Mouse (Mus musculus) forebrain, embryonic 11.5 days (tissue): ENCODE data around the gene Shisa6. TPM values are rescaled to one million over a fixed set of nuclear protein-coding genes. Genes with fewer than 3 reads are reported as not detected.
"Not testable (repeated sequence)": the region's sequence is repeated elsewhere in the genome, so short reads cannot be mapped to it uniquely, and the experiment has no call there.

ENCODE experiments used
- ATAC-seq: fragments of 200-750 bp; cut with Nextera tagmentation; replicated peaks from 2 replicates; pipeline ENCODE4 v1.8.0; 2017; ENCODE audit warnings: moderate TSS enrichment; ENCODE audit not compliant: low FRiP score
- DNase-seq: peaks from one replicate; pipeline ENCODE4 v3.0.0-alpha.2; 2017; ENCODE audit warnings: low spot score
- H3K27ac ChIP-seq: fragments of 300-500 bp; sonication (generic); 2 replicates; pipeline ENCODE4 v1.5.1; 2014; ENCODE audit warnings: low read depth, low read length
- H3K27me3 ChIP-seq: fragments of 300-500 bp; sonication (generic); 2 replicates; pipeline ENCODE4 v1.6.1; 2014; ENCODE audit warnings: mild to moderate bottlenecking, low read length, mixed read lengths; ENCODE audit not compliant: control insufficient read depth, insufficient read depth
- H3K36me3 ChIP-seq: fragments of 300-500 bp; sonication (generic); 2 replicates; pipeline ENCODE4 v1.6.1; 2014; ENCODE audit warnings: mild to moderate bottlenecking, low read length, moderate library complexity, mixed read lengths; ENCODE audit not compliant: control insufficient read depth, insufficient read depth
- H3K4me1 ChIP-seq: fragments of 300-500 bp; sonication (generic); replicated peaks from 2 replicates; pipeline ENCODE4 v1.6.1; 2014; ENCODE audit warnings: low read length, mixed read lengths; ENCODE audit not compliant: control insufficient read depth, insufficient read depth
- H3K4me2 ChIP-seq: fragments of 300-500 bp; sonication (generic); 2 replicates; pipeline ENCODE4 v1.6.1; 2014; ENCODE audit warnings: low read depth, mild to moderate bottlenecking, low read length, moderate library complexity, mixed read lengths; ENCODE audit not compliant: severe bottlenecking
- H3K4me3 ChIP-seq: fragments of 300-500 bp; sonication (generic); 2 replicates; pipeline ENCODE4 v1.5.1; 2014; ENCODE audit warnings: low read depth, low read length
- H3K9ac ChIP-seq: fragments of 300-500 bp; sonication (generic); 2 replicates; pipeline ENCODE4 v1.6.1; 2014; ENCODE audit warnings: low read length
- H3K9me3 ChIP-seq: fragments of 300-500 bp; sonication (generic); 2 replicates; pipeline ENCODE4 v1.6.1; 2016; ENCODE audit warnings: low read length, mixed read lengths; ENCODE audit not compliant: control insufficient read depth
- WGBS: fragments of 180-500 bp; shearing (Covaris S2); extraction: QIAGEN DNeasy Blood & Tissue Kit; methylation state at CpG from one replicate; pipeline ENCODE4 v1.1.7; 2014; 5-methylcytosine and 5-hydroxymethylcytosine counted together
- polyA plus RNA-seq: library from polyadenylated mRNA; unstranded; fragments of >200 nt; fragmentation: Nextera tagmentation; extraction: Ambion mirVana; gene quantifications from 2 replicates; pipeline ENCODE4 v1.2.1, GENCODE M21; 2014

Shisa6 gene
- polyA plus RNA-seq, 1 experiment from 2014 or later: 0.56 TPM

DNA sequence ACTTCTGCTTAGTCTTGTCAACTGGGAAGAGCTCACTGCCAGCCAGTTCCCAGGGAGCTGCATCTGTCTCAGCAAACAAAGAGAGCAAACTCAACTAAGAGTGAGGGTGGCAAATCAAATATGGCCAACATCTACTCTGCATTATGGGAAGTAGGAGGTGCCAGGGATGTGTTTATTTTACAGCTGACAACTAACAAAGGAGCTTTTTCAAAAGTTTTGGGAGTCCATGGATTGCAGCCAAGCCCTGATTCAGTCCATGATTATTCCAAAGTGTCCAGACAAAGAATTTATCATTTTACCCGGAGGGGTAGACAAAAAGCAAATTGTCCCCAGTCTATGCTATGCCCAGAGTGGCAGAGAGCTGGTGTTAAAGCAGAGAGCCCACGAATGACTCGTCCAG is 107.5 kb downstream of the Shisa6 start:
- Histone ChIP-seq H3K4me1 (no peaks in the 10 kb centered on the region), H3K9ac (no peak overlapping the region), H3K36me3 (no peaks in the 10 kb centered on the region), H3K27me3 (no peaks in the 10 kb centered on the region), H3K9me3 (no peaks in the 10 kb centered on the region), H3K4me3 (no peak overlapping the region), H3K27ac (no peak overlapping the region), H3K4me2 (no peak overlapping the region)
- ATAC-seq: no peak
- 82% methylated on average over 3 of the region's 3 CpGs for WGBS
- no peak for DNase-seq

DNA sequence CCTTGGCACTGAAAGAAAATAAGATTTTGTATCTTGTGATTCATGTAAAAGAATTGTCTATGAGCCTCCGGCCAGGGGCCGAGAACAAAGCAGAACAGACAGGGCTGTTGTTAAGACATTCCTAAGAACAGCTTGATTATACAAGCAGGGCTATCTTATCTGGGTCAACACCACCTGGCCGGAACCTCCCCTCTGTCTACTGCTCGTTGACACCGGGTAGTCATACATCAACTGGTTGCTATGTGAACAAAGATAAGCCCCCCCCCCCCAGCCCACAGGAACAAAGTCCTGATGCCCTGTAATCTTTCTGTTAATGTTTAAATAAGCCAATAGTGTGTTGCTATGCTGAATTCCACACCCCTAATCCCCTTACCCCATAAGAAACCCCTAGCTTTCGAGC is 117.0 kb downstream of the Shisa6 start:
- H3K4me1 ChIP-seq, H3K27ac ChIP-seq, H3K4me2 ChIP-seq, DNase-seq, ATAC-seq, H3K9me3 ChIP-seq, H3K4me3 ChIP-seq, H3K36me3 ChIP-seq, H3K27me3 ChIP-seq, H3K9ac ChIP-seq: not testable (repeated sequence)
- 94% methylated on average over 6 of the region's 6 CpGs for WGBS

DNA sequence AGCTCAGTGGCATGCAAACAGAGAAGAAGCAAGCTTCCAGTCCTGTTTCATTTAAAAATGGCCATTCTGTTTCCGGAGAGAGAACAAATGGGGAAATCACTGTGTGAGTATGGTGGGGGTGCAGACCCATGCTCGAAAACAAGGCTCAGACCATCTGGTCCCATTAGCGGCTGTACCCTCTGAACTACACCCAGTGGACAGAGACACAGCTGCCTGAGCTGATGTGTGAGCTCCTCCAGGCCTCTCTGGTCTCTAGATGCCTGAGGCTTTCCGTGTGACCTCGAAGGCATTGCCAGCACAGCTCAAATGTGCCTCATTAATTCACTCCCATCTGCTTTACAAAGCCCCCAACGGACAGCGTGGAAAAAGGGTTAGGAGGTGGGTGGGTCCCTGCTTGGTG is 125.7 kb downstream of the Shisa6 start:
- H3K4me2 ChIP-seq: no peak overlapping the region
- no peaks in the 10 kb centered on the region for H3K27me3 ChIP-seq
- H3K36me3 ChIP-seq: no peaks in the 10 kb centered on the region
- H3K27ac ChIP-seq: no peak overlapping the region
- ATAC-seq: 0 out of 2 replicates have a peak, but pooled peaks have one; percentile 39
- no peaks in the 10 kb centered on the region for H3K9me3 ChIP-seq
- no peak overlapping the region for H3K4me3 ChIP-seq
- no peak for DNase-seq
- no peaks in the 10 kb centered on the region for H3K4me1 ChIP-seq
- H3K9ac ChIP-seq: no peak overlapping the region
- 71% methylated on average over 7 of the region's 7 CpGs for WGBS

DNA sequence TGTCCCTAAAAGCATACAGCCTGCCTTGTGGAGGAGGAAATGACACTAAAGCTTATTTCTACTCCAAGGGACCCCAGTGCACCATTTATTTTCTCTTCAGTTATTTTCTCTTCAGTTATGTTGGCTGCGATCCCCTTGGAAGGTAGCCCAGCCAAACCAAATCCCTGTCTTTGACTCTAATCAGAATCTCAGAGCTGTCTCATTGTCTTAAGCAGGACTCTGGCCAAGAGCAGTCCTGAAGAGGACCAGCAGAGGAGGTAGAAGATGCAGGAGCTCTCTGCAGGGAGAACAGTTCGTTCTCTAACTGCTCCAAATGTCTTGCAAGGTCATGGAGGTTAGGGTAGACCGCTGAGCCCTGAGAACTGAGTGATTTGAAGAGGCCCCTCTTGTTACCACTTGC is 138.2 kb downstream of the Shisa6 start:
- Histone ChIP-seq H3K4me2 (no peak overlapping the region), H3K27me3 (no peaks in the 10 kb centered on the region), H3K4me1 (no peaks in the 10 kb centered on the region), H3K9ac (no peak overlapping the region), H3K27ac (no peak overlapping the region), H3K4me3 (no peak overlapping the region), H3K36me3 (no peaks in the 10 kb centered on the region), H3K9me3 (no peaks in the 10 kb centered on the region)
- no peak for DNase-seq
- no peak for ATAC-seq
- 74% methylated on average over 3 of the region's 3 CpGs for WGBS

DNA sequence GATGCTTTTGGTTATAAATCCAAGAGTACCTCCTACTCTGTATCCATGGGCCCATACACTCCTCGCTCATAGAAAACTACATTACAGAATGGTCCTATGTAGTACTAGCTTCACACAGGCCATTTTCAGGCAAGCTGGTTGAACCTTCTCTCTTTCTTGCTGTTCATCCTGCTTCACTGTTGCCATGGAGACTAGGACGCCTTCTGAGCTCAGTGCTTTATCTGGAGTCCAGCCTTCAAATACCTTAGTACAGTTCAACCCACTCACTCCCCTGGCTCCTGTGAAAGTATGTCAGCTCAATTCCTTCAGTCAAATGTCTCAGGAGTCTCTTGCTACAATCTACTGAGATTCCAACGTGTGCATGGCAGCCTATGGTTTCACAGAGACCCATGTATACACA is 154.0 kb downstream of the Shisa6 start:
- DNase-seq (no peak), ATAC-seq (no peak)
- WGBS: 77% methylated on average over 3 of the region's 3 CpGs

DNA sequence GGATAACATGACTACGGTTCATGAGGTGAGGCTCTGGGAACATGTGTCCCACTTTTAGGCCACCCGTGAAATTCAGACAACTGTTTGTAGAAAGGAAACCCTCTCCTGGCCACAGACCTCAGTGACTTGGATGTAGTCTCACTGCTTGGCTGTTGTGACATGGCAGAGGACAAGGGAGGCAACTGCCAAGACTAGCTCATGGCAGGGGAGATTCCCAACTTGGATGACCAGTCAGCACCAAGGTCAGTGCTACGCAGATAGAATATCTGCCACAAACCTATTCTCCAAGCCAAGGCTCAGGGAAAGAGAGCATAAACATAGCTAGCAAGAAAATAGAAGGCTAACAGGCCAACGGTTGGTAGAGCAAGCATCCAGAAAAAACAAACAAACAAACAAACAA is 156.0 kb downstream of the Shisa6 start:
- Histone ChIP-seq H3K4me1 (no peaks in the 10 kb centered on the region), H3K36me3 (no peaks in the 10 kb centered on the region)
- 88% methylated on average over 4 of the region's 4 CpGs for WGBS

More for the DNA sequence above, 154.0 kb downstream of the Shisa6 start:
- H3K9ac ChIP-seq: no peak overlapping the region
- H3K27ac ChIP-seq: no peak overlapping the region
- no peaks in the 10 kb centered on the region for H3K36me3 ChIP-seq
- H3K27me3 ChIP-seq: no peaks in the 10 kb centered on the region
- no peak overlapping the region for H3K4me2 ChIP-seq
- no peaks in the 10 kb centered on the region for H3K9me3 ChIP-seq
- H3K4me1 ChIP-seq: no peaks in the 10 kb centered on the region
- H3K4me3 ChIP-seq: no peak overlapping the region

DNA sequence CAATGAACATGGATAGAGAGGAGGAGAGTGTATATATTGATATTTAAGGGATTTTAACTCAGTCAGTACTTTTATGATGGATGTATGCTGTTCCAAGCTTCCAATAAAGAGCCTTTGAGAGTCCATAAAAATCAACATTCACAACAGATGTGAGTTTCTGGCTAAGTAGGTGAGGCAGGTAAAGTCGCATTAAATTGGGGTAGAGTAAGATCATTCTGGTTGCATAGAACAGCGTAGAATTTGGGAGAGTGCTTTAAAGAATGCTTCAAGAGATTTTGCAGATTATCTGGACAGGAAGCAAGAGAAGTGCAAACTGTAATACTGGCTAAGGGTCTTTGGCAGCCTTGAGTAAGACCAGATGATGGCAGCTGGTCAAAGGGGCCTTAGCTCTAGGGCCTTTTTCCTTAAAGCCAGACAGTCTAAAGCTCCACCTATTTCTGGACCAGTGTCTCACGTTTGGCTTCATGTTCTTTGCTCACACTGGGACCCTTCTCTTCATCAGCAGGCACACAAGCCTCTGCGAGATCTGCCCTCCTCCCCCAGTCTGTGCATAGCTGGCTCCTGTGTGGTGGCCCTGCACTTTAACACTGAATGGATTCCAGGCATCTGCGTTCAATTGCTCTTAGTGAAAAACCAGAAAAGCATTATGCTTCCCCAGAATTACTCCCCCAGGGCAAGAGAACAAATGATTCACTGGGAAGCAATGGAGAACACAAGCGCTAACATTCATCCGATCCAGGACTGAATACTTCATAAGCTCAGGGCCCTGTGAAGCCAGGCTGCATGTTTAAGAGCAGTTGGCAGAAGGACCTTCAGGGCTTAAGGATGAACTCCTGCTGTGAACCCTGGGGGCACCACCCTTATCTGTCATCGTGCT is 158.7 kb downstream of the Shisa6 start:
- no peaks in the 10 kb centered on the region for H3K4me1 ChIP-seq
- H3K27ac ChIP-seq: no peak overlapping the region
- H3K36me3 ChIP-seq: no peaks in the 10 kb centered on the region
- no peaks in the 10 kb centered on the region for H3K9me3 ChIP-seq
- no peak overlapping the region for H3K4me2 ChIP-seq
- ATAC-seq (no peak), DNase-seq (no peak)
- 64% methylated on average over 8 of the region's 8 CpGs for WGBS
- no peaks in the 10 kb centered on the region for H3K27me3 ChIP-seq
- H3K9ac ChIP-seq: no peak overlapping the region
- no peak overlapping the region for H3K4me3 ChIP-seq

More for the DNA sequence above, 156.0 kb downstream of the Shisa6 start:
- Histone ChIP-seq H3K4me2 (no peak overlapping the region), H3K27me3 (no peaks in the 10 kb centered on the region), H3K9me3 (no peaks in the 10 kb centered on the region), H3K4me3 (no peak overlapping the region), H3K27ac (no peak overlapping the region), H3K9ac (no peak overlapping the region)
- DNase-seq: no peak
- ATAC-seq: no peak

DNA sequence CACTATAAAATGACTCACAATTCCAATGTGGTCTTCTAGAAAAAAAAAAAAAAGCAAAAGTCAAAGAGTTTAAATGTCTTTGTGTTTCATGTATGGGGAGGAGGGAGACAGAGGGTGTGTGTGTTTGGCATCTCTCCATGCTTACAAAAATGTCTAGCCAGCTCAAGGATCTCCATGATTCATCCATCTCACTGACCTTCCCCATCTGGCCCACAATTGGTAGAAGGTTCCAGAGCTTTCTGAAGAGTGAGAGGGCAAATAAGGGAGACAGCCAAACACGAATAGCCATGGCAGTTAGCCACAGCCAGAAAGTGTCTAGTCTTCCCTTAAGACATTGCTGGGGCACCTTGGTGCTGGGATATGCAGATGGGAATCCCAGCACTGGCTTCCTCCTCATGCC is 166.0 kb downstream of the Shisa6 start:
- WGBS: 95% methylated on average over 1 of the region's 1 CpGs
- H3K36me3 ChIP-seq: no peaks in the 10 kb centered on the region
- no peaks in the 10 kb centered on the region for H3K4me1 ChIP-seq
- no peak overlapping the region for H3K4me2 ChIP-seq
- no peak overlapping the region for H3K4me3 ChIP-seq
- no peaks in the 10 kb centered on the region for H3K27me3 ChIP-seq
- DNase-seq (no peak), ATAC-seq (no peak)
- H3K27ac ChIP-seq: no peak overlapping the region
- no peaks in the 10 kb centered on the region for H3K9me3 ChIP-seq
- H3K9ac ChIP-seq: no peak overlapping the region

DNA sequence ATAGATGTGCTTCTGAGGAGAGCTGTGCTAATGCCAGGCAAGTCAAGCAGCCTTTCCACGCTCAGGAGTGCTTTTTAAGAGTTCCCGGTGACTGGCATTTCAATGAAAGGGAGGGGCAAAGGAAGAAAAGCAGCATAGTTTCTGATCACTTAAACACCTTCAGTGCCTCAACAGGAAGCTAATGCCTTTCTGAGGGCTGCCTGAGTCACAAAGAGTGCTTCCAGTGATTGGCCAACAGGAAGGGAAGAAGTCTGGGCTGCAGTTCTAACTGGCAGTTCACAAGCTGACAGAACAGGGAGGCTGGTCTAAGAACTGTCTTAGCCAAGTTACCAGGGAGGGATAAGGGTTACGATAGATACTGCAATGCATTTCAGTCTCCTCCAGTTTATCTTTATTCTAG is 180.9 kb downstream of the Shisa6 start:
- no peak overlapping the region for H3K9ac ChIP-seq
- no peak overlapping the region for H3K4me3 ChIP-seq
- no peaks in the 10 kb centered on the region for H3K27me3 ChIP-seq
- ATAC-seq (no peak), DNase-seq (no peak)
- 58% methylated on average over 3 of the region's 3 CpGs for WGBS
- H3K4me2 ChIP-seq: no peak overlapping the region
- H3K27ac ChIP-seq: no peak overlapping the region
- H3K36me3 ChIP-seq: no peaks in the 10 kb centered on the region
- H3K9me3 ChIP-seq: no peaks in the 10 kb centered on the region
- H3K4me1 ChIP-seq: no peaks in the 10 kb centered on the region
